Mouse (Mus musculus) embryonic facial prominence, embryonic 11.5 days (tissue): ENCODE data around the gene Teddm2. TPM values are rescaled to one million over a fixed set of nuclear protein-coding genes. Genes with fewer than 3 reads are reported as not detected.

Experiments used
- ATAC-seq: fragments of 200-750 bp; cut with Nextera tagmentation; replicated peaks from 2 replicates; pipeline ENCODE4 v1.8.0; 2017; ENCODE audit warnings: low read depth; ENCODE audit not compliant: insufficient number of reproducible peaks, low FRiP score, low TSS enrichment
- DNase-seq: peaks from one replicate; pipeline ENCODE4 v3.0.0-alpha.2; 2015; ENCODE audit warnings: low spot score
- H3K27ac ChIP-seq: fragments of 300-500 bp; sonication (generic); replicated peaks from 2 replicates; pipeline ENCODE4 v1.5.1; 2014; ENCODE audit warnings: mild to moderate bottlenecking, low read depth, low read length, control low read depth
- H3K27me3 ChIP-seq: fragments of 300-500 bp; sonication (generic); 2 replicates; pipeline ENCODE4 v1.6.1; 2014; ENCODE audit warnings: mild to moderate bottlenecking, low read length, moderate library complexity, mixed read lengths; ENCODE audit not compliant: control insufficient read depth, insufficient read depth
- H3K36me3 ChIP-seq: fragments of 300-500 bp; sonication (generic); replicated peaks from 2 replicates; pipeline ENCODE4 v1.6.1; 2014; ENCODE audit warnings: low read depth, mild to moderate bottlenecking, low read length, moderate library complexity, mixed read lengths; ENCODE audit not compliant: control insufficient read depth, insufficient read depth
- H3K4me1 ChIP-seq: fragments of 300-500 bp; sonication (generic); 2 replicates; pipeline ENCODE4 v1.6.1; 2014; ENCODE audit warnings: low read length, mixed read lengths; ENCODE audit not compliant: control insufficient read depth, insufficient read depth
- H3K4me2 ChIP-seq: fragments of 300-500 bp; sonication (generic); 2 replicates; pipeline ENCODE4 v1.6.1; 2014; ENCODE audit warnings: low read depth, mild to moderate bottlenecking, control low read depth, low read length, moderate library complexity
- H3K4me3 ChIP-seq: fragments of 300-500 bp; sonication (generic); 2 replicates; pipeline ENCODE4 v1.5.1; 2014; ENCODE audit warnings: low read depth, low read length, control low read depth
- H3K9ac ChIP-seq: fragments of 300-500 bp; sonication (generic); replicated peaks from 2 replicates; pipeline ENCODE4 v1.6.1; 2014; ENCODE audit warnings: mild to moderate bottlenecking, control low read depth, low read length
- H3K9me3 ChIP-seq: fragments of 300-500 bp; sonication (generic); replicated peaks from 2 replicates; pipeline ENCODE4 v1.6.1; 2016; ENCODE audit warnings: mild to moderate bottlenecking, low read length, inconsistent platforms, mixed read lengths; ENCODE audit not compliant: control insufficient read depth
- WGBS: fragments of 180-500 bp; shearing (Covaris S2); extraction: QIAGEN DNeasy Blood & Tissue Kit; methylation state at CpG from one replicate; pipeline ENCODE4 v1.1.7; 2014; 5-methylcytosine and 5-hydroxymethylcytosine counted together
- polyA plus RNA-seq: library from polyadenylated mRNA; unstranded; fragments of >200 nt; fragmentation: Nextera tagmentation; extraction: Ambion mirVana; gene quantifications from 2 replicates; pipeline ENCODE4 v1.2.1, GENCODE M21; 2014

Gene Teddm2
- polyA plus RNA-seq, 1 experiment from 2014 or later = 0.45 TPM

DNA sequence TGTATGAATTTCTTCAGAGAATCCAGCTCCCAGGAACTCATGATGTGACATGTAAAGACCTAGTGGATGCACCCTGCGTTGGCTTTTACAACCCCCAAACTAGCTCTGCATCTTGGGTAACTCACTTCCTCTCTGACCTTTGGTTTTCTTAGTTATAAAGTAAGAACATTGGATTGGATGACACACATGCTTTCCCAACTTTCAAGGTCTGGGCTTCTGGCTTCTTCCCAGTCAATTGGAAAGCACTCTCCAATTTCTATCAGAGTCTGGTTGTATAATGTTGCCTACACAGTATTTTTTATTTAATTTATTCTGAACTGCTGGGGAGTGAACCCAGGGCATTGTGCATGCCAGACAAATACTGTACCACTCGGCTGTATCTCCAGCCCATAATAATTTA lies 30.4 kb upstream of the Teddm2 start:
- DNase-seq (no peak), ATAC-seq (no peak)
- Histone ChIP-seq H3K4me2 (no peak overlapping the region), H3K27me3 (no peaks in the 10 kb centered on the region), H3K9ac (no peak overlapping the region), H3K36me3 (no peaks in the 10 kb centered on the region), H3K4me1 (no peaks in the 10 kb centered on the region), H3K4me3 (no peak overlapping the region), H3K9me3 (no peaks in the 10 kb centered on the region), H3K27ac (no peak overlapping the region)
- WGBS = 83% methylated on average over 2 of the region's 2 CpGs

DNA sequence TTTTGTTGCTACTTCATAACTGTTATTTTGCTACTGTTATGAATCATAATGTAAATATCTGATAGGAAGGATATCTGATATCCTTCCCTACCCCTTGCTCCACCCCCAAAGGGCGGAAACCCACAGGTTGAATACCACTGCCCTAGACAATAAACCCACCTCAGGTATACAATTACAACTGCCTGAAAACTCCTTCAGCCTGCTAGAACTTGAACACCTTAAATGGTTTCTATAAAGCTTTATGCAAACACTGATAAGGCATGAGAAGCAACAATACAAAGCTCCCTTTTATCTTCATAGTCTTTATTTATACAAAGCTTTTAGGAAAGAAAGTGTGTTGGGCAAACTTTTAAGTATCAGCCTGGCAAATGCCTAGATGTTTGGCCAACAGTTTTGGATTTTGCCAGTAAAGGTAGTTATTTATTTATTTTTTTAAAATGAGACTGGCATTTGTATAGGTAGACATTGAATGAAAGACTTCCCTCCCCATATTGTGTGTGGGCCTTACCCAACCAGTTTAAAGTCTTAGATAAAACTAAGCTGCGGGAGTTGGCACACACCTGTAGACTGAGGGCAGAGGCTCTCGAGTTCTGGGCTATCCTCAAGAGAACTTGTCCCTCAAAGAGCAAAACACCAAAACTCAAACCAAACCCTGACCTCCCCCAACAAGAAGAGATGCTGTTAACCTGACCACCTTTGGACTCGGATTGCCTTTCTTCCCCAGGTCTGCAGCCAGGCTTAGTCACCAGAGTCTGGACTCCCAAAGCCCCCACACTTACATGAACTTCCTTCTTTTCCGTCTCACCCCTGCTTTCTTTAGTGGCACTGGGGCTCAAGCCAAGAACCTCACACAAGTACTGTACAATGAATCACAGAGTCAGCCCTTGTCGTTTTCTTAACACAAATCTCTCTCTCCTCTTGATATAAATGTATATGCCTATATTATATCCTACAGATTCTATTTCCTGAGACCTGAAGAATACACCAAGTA lies 24.7 kb upstream of the Teddm2 start:
- no peaks in the 10 kb centered on the region for H3K4me1 ChIP-seq

DNA sequence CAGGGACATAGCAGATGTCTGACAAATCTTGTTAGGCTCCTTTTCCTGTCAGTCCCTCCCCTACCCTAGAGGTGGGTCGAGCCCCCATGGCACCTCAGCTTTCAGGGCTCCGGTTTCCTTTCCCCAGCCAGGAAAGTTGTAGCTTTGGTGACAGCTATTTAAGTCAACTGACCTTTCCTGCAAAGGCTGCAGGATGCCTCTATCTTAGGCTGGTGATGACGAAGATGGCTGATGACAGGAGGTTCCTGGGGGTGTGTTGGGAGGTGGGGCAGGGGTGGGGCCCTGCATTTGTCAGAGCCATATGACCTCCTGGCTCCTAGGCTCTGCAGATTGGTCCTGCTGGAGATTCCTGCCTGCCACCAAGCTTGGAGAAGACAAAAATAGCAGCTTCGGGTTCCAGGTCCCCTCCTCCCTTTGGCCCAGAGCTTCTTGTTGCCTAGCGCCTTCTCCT lies 22.6 kb upstream of the Teddm2 start:
- H3K4me2 ChIP-seq = no peak overlapping the region
- no peaks in the 10 kb centered on the region for H3K36me3 ChIP-seq
- no peak overlapping the region for H3K9ac ChIP-seq
- H3K4me1 ChIP-seq = no peaks in the 10 kb centered on the region
- ATAC-seq = no peak
- no peak overlapping the region for H3K4me3 ChIP-seq
- H3K27ac ChIP-seq = no peak overlapping the region
- H3K9me3 ChIP-seq = no peaks in the 10 kb centered on the region
- WGBS = 27% methylated on average over 5 of the region's 5 CpGs
- DNase-seq = no peak
- H3K27me3 ChIP-seq = no peaks in the 10 kb centered on the region

More for the DNA sequence above, 24.7 kb upstream of the Teddm2 start:
- Histone ChIP-seq H3K9me3 (no peaks in the 10 kb centered on the region), H3K27me3 (no peaks in the 10 kb centered on the region), H3K9ac (no peak overlapping the region), H3K27ac (no peak overlapping the region), H3K4me3 (no peak overlapping the region), H3K36me3 (no peaks in the 10 kb centered on the region), H3K4me2 (no peak overlapping the region)
- DNase-seq (no peak), ATAC-seq (no peak)
- 82% methylated on average over 6 of the region's 6 CpGs for WGBS

DNA sequence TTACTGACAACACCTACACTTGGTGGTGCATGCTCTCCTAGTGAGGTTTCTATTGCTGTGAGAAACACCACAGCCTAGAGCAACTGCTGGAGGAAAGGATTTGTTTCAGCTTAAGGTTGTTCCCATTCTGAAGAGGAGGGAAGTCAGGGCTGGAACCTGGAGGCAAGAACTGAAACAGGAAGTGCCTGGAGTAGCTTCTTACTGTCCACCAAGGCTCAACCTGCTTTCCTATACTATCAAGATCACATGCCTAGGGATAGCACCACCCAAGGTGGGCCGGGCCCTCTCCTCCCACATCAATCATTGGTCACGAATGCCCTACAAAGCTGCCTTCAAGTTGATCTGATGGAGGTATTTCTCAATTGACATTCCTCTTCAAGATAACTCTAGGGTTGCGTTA lies 21.6 kb upstream of the Teddm2 start:
- Histone ChIP-seq H3K9ac (no peak overlapping the region), H3K27ac (no peak overlapping the region), H3K36me3 (no peaks in the 10 kb centered on the region), H3K4me2 (no peak overlapping the region), H3K4me3 (no peak overlapping the region), H3K27me3 (no peaks in the 10 kb centered on the region), H3K9me3 (no peaks in the 10 kb centered on the region), H3K4me1 (no peaks in the 10 kb centered on the region)
- 92% methylated on average over 3 of the region's 3 CpGs for WGBS
- ATAC-seq (no peak), DNase-seq (no peak)

DNA sequence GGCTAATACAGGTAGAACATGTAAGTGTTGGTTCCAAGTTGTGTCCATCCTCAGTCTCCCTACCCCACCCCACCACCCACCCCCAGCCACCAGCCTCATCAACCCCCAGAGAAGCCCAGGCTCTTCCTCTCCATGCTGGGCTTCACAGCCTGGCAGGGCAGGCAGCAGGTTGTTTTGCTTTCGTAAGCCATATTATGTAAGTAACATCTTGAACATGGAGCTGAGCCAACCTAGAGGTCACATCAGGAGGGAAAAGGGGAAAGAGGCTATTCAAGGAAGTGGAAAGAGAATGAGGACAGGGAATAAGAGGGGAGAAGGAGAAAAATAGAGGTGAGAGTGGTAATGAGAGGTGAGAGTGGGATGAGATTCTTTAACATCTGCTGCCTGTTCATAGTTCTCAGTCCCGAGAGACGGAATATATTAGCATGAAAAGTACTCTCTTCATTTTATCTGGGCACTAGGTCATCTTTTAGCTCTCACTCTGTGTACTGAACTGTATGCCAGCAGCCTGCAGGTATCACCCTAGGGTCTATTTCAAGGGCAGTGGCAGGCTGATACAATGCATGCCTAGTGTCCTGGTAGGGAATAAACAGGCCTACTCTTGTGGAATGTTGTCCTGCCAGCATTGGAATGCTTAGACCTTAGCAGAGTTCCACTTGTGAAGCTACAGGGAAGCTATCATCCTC lies 18.6 kb upstream of the Teddm2 start:
- no peak for ATAC-seq
- Histone ChIP-seq H3K36me3 (no peaks in the 10 kb centered on the region), H3K4me2 (no peak overlapping the region), H3K9ac (no peak overlapping the region), H3K4me1 (no peaks in the 10 kb centered on the region), H3K9me3 (no peaks in the 10 kb centered on the region), H3K4me3 (no peak overlapping the region), H3K27ac (no peak overlapping the region), H3K27me3 (no peaks in the 10 kb centered on the region)
- no peak for DNase-seq
- WGBS = 79% methylated on average over 3 of the region's 3 CpGs

DNA sequence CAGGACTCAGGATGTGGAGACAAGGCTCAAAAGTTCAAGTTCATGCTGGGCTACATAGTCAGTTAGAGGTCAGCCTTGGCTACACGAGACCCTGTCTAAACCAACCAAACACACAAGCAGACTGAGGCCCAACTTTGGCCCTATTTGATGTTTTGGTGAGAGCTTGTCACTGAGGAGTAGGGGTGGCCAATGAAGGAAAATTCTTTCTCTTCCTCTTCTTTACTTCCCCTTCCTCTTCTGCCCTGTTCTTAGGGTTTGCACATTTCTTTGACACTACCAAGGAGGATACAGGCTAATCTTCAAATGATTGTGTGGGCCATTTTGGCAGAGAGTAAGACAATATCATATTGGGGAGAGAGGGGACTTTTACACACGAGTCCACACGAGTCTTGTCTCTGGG lies 13.8 kb upstream of the Teddm2 start:
- Histone ChIP-seq H3K4me1 (no peaks in the 10 kb centered on the region), H3K36me3 (no peaks in the 10 kb centered on the region), H3K27me3 (no peaks in the 10 kb centered on the region), H3K9me3 (no peaks in the 10 kb centered on the region), H3K27ac (no peak overlapping the region), H3K4me3 (no peak overlapping the region), H3K9ac (no peak overlapping the region), H3K4me2 (no peak overlapping the region)
- ATAC-seq (no peak), DNase-seq (no peak)
- 81% methylated on average over 3 of the region's 3 CpGs for WGBS

DNA sequence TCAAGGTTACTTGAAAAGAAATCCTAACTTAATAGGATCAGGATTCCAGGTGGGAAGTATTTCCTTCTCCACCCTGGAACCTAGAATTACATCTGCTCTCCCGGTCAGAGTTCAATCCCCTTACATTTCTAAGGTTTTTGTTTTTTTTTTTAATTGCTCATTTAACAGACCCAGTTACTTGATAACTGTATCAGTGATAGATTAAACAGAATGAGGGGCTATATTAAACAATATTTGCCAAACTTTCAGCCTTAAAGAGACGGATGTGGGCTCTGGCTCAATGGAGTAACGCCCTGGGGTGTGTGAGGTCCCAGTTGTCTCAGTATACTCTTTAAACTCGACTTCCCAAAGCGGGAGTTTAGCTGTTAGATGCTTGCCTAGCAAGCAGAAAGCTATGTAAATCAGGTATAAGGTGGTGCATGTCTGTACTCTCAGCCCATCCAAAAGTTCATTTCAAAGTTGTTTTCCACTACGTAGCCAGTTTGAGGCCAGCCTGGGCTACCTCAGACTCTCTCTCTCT lies 11.3 kb upstream of the Teddm2 start:
- Histone ChIP-seq H3K27me3 (no peaks in the 10 kb centered on the region), H3K27ac (no peak overlapping the region), H3K4me2 (no peak overlapping the region), H3K9ac (no peak overlapping the region), H3K4me1 (no peaks in the 10 kb centered on the region), H3K36me3 (peaks cover 3% of the 10 kb centered on the region), H3K9me3 (no peaks in the 10 kb centered on the region), H3K4me3 (no peak overlapping the region)
- no peak for DNase-seq
- ATAC-seq = no peak
- 87% methylated on average over 6 of the region's 6 CpGs for WGBS

DNA sequence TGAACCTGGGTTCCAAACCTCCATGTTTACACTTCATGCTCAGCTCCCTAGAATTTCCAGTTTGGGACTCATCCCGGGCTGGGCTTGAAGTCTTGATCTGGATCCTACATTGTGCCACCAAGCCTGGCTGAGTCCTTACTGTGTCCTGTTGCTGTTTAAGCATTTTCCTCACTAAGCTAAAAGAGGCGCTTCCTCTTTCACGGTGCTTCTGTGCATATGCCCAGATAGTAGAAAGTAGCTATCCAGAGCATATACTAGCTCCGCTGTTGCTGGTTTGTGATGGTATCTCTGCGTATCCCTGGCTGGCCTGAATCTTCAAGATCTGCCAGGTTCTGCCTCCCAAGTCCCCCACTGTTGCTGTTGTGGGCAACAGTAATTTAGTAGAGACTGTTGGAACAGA lies 10.4 kb upstream of the Teddm2 start:
- no peak for ATAC-seq
- H3K36me3 ChIP-seq = peaks cover 3% of the 10 kb centered on the region

More for the DNA sequence above, 10.4 kb upstream of the Teddm2 start:
- no peaks in the 10 kb centered on the region for H3K4me1 ChIP-seq
- no peak overlapping the region for H3K27ac ChIP-seq
- no peak overlapping the region for H3K9ac ChIP-seq
- WGBS = 93% methylated on average over 5 of the region's 5 CpGs
- no peak overlapping the region for H3K4me3 ChIP-seq
- no peak for DNase-seq
- H3K9me3 ChIP-seq = no peaks in the 10 kb centered on the region
- H3K4me2 ChIP-seq = no peak overlapping the region
- no peaks in the 10 kb centered on the region for H3K27me3 ChIP-seq
